Mouse (Mus musculus) midbrain, embryonic 11.5 days (tissue): ENCODE results near the gene B4galnt3. TPM values are rescaled to one million over a fixed set of nuclear protein-coding genes. Genes with fewer than 3 reads are reported as not detected.
A peak's percentile ranks its signal among the peaks of the same experiment; 100 is the strongest.

ENCODE experiments used
- ATAC-seq: fragments of 200-750 bp; cut with Nextera tagmentation; 2 replicates; pipeline ENCODE4 v1.8.0; 2017; ENCODE audit warnings: moderate TSS enrichment, moderate library complexity; ENCODE audit not compliant: low FRiP score
- DNase-seq: peaks from one replicate; pipeline ENCODE4 v3.0.0; 2015; ENCODE audit warnings: low spot score; ENCODE audit errors: missing footprints
- H3K27ac ChIP-seq: fragments of 300-500 bp; sonication (generic); 2 replicates; pipeline ENCODE4 v1.5.1; 2014; ENCODE audit warnings: low read depth, low read length
- H3K27me3 ChIP-seq: fragments of 300-500 bp; sonication (generic); 2 replicates; pipeline ENCODE4 v1.6.1; 2014; ENCODE audit warnings: mild to moderate bottlenecking, low read length, moderate library complexity, mixed read lengths; ENCODE audit not compliant: control insufficient read depth, insufficient read depth
- H3K36me3 ChIP-seq: fragments of 300-500 bp; sonication (generic); 2 replicates; pipeline ENCODE4 v1.6.1; 2014; ENCODE audit warnings: mild to moderate bottlenecking, low read length, moderate library complexity, mixed read lengths; ENCODE audit not compliant: control insufficient read depth, insufficient read depth
- H3K4me1 ChIP-seq: fragments of 300-500 bp; sonication (generic); 2 replicates; pipeline ENCODE4 v1.6.1; 2014; ENCODE audit warnings: low read length; ENCODE audit not compliant: control insufficient read depth, insufficient read depth
- H3K4me2 ChIP-seq: fragments of 300-500 bp; sonication (generic); 2 replicates; pipeline ENCODE4 v1.6.1; 2014; ENCODE audit warnings: mild to moderate bottlenecking, moderate library complexity
- H3K4me3 ChIP-seq: fragments of 300-500 bp; sonication (generic); 2 replicates; pipeline ENCODE4 v1.5.1; 2014; ENCODE audit warnings: low read depth, low read length
- H3K9ac ChIP-seq: fragments of 300-500 bp; sonication (generic); 2 replicates; pipeline ENCODE4 v1.6.1; 2014; ENCODE audit warnings: low read length
- H3K9me3 ChIP-seq: fragments of 300-500 bp; sonication (generic); 2 replicates; pipeline ENCODE4 v1.6.1; 2016; ENCODE audit warnings: low read length; ENCODE audit not compliant: control insufficient read depth
- WGBS: fragments of 180-500 bp; shearing (Covaris S2); extraction: QIAGEN DNeasy Blood & Tissue Kit; methylation state at CpG from one replicate; pipeline ENCODE4 v1.1.7; 2014; 5-methylcytosine and 5-hydroxymethylcytosine counted together
- polyA plus RNA-seq: library from polyadenylated mRNA; unstranded; fragments of >200 nt; fragmentation: Nextera tagmentation; extraction: Ambion mirVana; gene quantifications from 2 replicates; pipeline ENCODE4 v1.2.1, GENCODE M21; 2014

B4galnt3 gene
- polyA plus RNA-seq, 1 experiment from 2014 or later = 0.14 TPM

DNA sequence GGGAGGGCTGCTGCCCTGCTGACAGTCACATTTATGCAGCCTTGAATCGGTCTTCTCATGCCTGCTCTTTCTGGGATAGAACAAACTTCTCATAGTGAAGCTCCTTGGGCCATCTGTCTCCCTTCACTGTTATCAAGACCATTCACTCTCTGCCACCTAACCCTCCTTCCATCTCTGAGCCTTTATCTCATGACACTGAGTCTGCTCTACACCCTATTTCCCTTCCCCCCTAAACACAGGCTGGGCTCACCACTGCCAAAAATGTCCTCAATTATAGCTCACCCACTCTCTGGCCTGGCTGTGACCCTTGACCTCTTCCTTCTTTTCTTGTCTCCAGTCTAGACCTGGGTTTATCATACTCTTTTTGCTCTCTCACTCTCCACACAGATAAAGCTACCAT is 77.7 kb downstream of the B4galnt3 start:
- no peaks in the 10 kb centered on the region for H3K4me1 ChIP-seq
- no peaks in the 10 kb centered on the region for H3K27me3 ChIP-seq
- no peaks in the 10 kb centered on the region for H3K9me3 ChIP-seq
- no peaks in the 10 kb centered on the region for H3K36me3 ChIP-seq
- ATAC-seq = no peak
- no peak overlapping the region for H3K27ac ChIP-seq
- H3K4me2 ChIP-seq = no peak overlapping the region
- DNase-seq = no peak
- no peak overlapping the region for H3K4me3 ChIP-seq
- no peak overlapping the region for H3K9ac ChIP-seq
- WGBS = 88% methylated on average over 1 of the region's 1 CpGs

DNA sequence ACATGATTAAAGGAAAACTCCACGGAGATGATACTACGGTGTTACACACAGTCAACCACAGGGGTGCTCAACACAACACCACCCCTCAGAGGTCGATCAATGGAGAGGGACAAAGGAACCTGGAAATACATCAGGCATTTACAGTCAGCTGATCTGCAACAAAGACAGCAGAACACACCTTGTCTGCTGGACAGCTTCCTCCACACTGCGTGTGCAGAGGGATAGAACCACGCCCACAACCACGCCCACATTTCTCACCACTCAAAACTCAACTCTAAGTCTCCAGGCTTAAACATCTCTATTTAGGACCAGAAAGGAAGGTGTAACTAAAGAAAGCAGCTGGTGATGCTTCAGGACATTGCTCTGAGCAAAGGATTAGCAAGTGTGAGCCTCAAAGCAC is 82.8 kb downstream of the B4galnt3 start:
- H3K9ac ChIP-seq = no peak overlapping the region
- no peaks in the 10 kb centered on the region for H3K36me3 ChIP-seq
- whole genome bisulfite sequencing = 87% methylated on average over 6 of the region's 6 CpGs
- no peak overlapping the region for H3K4me3 ChIP-seq
- H3K27ac ChIP-seq = no peak overlapping the region
- ATAC-seq (no peak), DNase-seq (no peak)
- H3K4me1 ChIP-seq = no peaks in the 10 kb centered on the region
- no peaks in the 10 kb centered on the region for H3K9me3 ChIP-seq
- no peak overlapping the region for H3K4me2 ChIP-seq
- H3K27me3 ChIP-seq = no peaks in the 10 kb centered on the region

- Histone ChIP-seq H3K4me3 (no peak overlapping the region), H3K36me3 (no peaks in the 10 kb centered on the region), H3K9ac (no peak overlapping the region), H3K9me3 (no peaks in the 10 kb centered on the region), H3K4me1 (peaks cover 6% of the 10 kb centered on the region; the same call in 1 of the 2 replicates), H3K27ac (no peak overlapping the region), H3K4me2 (no peak overlapping the region), H3K27me3 (no peaks in the 10 kb centered on the region)
- DNase-seq (no peak), ATAC-seq (no peak)
- 87% methylated on average over 5 of the region's 5 CpGs for WGBS
Observed at GRCm38 (mm10) chr6:120206586-120206985, 87.8 kb downstream of the B4galnt3 start.

GRCm38 (mm10) chr6:120202406-120202805 is 92.0 kb downstream of the B4galnt3 start:
- Histone ChIP-seq H3K27me3 (no peaks in the 10 kb centered on the region), H3K4me3 (no peak overlapping the region), H3K9ac (no peak overlapping the region), H3K4me2 (no peak overlapping the region), H3K27ac (peak overlapping the region; percentile 22; the same call in 1 of the 2 replicates), H3K9me3 (no peaks in the 10 kb centered on the region), H3K4me1 (peaks cover 10% of the 10 kb centered on the region), H3K36me3 (no peaks in the 10 kb centered on the region)
- DNase-seq (no peak), ATAC-seq (no peak)
- 60% methylated on average over 8 of the region's 8 CpGs for WGBS

DNA sequence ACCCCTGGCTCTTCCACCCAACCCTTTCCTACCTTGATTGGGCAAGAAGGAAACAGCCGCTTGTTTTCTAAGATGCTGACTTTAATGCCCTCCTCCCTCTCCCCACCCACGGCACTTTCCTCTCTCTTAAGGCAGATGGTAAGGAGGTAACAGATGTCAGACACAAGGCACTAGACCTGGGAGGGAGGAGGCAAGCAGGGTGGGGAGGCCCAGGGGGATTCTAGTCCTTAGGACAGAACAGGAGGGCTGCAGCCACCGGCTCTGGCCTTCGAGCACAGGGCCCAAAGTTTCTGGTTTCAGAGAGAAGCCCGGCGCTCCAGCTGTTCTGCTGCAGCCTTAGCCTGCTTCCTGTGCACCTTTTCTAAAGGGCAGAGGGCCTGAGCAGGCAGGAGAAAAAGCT is 92.4 kb downstream of the B4galnt3 start:
- Histone ChIP-seq H3K36me3 (no peaks in the 10 kb centered on the region), H3K4me3 (no peak overlapping the region), H3K4me1 (peaks cover 10% of the 10 kb centered on the region), H3K27ac (peak overlapping the region; percentile 22; the same call in 1 of the 2 replicates), H3K9me3 (no peaks in the 10 kb centered on the region), H3K27me3 (no peaks in the 10 kb centered on the region), H3K9ac (no peak overlapping the region), H3K4me2 (no peak overlapping the region)
- 65% methylated on average over 6 of the region's 6 CpGs for WGBS
- ATAC-seq (no peak), DNase-seq (no peak)

DNA sequence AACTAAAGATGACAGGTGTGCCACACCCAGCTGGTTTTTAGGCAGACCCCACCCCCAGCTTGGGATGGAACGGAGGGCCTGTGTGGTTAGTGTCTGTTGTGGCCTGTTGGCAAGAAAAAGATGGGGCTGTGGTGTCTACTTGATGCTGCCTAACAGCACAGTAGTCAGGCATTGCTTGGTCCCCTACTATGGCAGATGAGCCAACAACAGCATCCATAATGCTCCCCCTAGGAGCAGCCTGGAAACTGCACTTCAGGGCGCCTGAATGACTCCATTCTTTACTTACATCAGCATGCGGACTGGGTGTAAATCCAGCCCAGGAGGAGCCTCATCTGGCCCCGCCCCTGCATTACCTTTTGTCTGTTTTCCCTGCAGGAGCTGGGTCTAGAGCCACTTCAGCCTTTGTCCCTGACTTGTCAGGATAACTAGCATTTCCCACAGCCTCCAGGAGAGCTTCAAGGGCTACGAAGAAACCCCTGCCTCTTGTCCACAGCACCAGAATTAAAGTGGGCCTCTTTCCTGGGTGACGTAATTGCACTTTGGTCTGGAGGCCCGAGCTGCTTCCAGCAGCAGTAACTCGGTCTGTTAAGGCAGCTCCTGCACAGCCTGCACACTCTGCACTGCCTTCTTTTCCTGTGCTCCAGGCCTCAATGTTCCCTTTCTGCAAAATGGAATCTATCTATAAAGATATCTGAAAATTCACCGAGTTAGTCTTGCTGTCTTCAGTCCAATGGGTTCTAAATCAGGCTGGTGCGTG is 94.5 kb downstream of the B4galnt3 start:
- WGBS = 24% methylated on average over 10 of the region's 10 CpGs
- Histone ChIP-seq H3K9me3 (no peaks in the 10 kb centered on the region), H3K4me2 (no peak overlapping the region), H3K27ac (no peak overlapping the region), H3K4me1 (peaks cover 10% of the 10 kb centered on the region), H3K9ac (no peak overlapping the region), H3K27me3 (no peaks in the 10 kb centered on the region), H3K4me3 (no peak overlapping the region), H3K36me3 (no peaks in the 10 kb centered on the region)
- ATAC-seq = peak; percentile 36; the same call in 1 of the 2 replicates
- DNase-seq = no peak

- Histone ChIP-seq H3K4me3 (no peak overlapping the region), H3K36me3 (no peaks in the 10 kb centered on the region), H3K4me1 (peaks cover 10% of the 10 kb centered on the region), H3K9me3 (no peaks in the 10 kb centered on the region), H3K9ac (no peak overlapping the region), H3K27ac (no peak overlapping the region), H3K27me3 (no peaks in the 10 kb centered on the region), H3K4me2 (no peak overlapping the region)
- DNase-seq (peak; percentile 98), ATAC-seq (no peak)
- WGBS = 35% methylated on average over 9 of the region's 9 CpGs
Observed at GRCm38 (mm10) chr6:120197964-120198363, 96.4 kb downstream of the B4galnt3 start.

- WGBS = 40% methylated on average over 2 of the region's 2 CpGs
Observed at GRCm38 (mm10) chr6:120196837-120197236, 97.5 kb downstream of the B4galnt3 start.

DNA sequence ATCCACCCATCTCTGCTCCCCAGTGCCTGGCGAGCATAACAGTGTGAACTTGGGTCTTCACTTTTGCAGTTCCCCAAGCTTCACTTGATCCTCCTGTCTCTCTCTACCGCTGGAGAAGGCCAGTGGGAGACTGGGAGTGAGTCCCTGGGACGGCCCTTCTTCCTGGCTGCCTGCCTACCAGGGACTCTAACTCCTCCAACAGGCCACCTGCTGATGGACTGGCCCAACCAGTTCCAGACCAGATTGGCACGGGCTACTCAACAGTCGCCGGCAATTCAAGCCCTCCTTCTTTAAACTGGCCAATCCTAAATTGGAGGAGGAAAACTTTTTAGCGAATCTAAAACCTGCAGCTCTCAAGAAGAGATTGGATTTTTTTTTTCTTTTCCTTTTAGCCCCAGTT is 99.4 kb downstream of the B4galnt3 start:
- Histone ChIP-seq H3K9me3 (no peaks in the 10 kb centered on the region), H3K4me2 (no peak overlapping the region), H3K27ac (no peak overlapping the region), H3K4me3 (no peak overlapping the region), H3K9ac (no peak overlapping the region), H3K4me1 (peaks cover 12% of the 10 kb centered on the region), H3K36me3 (no peaks in the 10 kb centered on the region), H3K27me3 (no peaks in the 10 kb centered on the region)
- no peak for ATAC-seq
- WGBS = 26% methylated on average over 7 of the region's 7 CpGs
- DNase-seq = no peak

More at GRCm38 (mm10) chr6:120196837-120197236, 97.5 kb downstream of the B4galnt3 start:
- Histone ChIP-seq H3K9me3 (no peaks in the 10 kb centered on the region), H3K27me3 (no peaks in the 10 kb centered on the region), H3K4me2 (no peak overlapping the region), H3K4me1 (peaks cover 12% of the 10 kb centered on the region), H3K9ac (no peak overlapping the region), H3K27ac (no peak overlapping the region), H3K36me3 (no peaks in the 10 kb centered on the region), H3K4me3 (no peak overlapping the region)
- ATAC-seq (no peak), DNase-seq (no peak)
